Mouse (Mus musculus) bone marrow, adult 2 months (tissue): ENCODE measurements at regions not wholly inside any gene's neighbourhood (a gene's known extent, or its start where the extent isn't known, plus 50 kb on each side); places are given as distances from the start of the nearest gene placed in this dataset.

ENCODE experiments used
- CTCF ChIP-seq: fragments of 200-500 bp; IDR thresholded peaks from 2 replicates; pipeline ENCODE4 v1.5.1; 2011; ENCODE audit warnings: low read length, control low read depth; ENCODE audit not compliant: control insufficient read depth, insufficient read depth
- POLR2A ChIP-seq: fragments of 200-500 bp; IDR thresholded peaks from 2 replicates; pipeline ENCODE4 v1.6.1; 2011; ENCODE audit warnings: low read depth, mild to moderate bottlenecking, control low read depth, low read length, borderline replicate concordance; ENCODE audit not compliant: control insufficient read depth

- TF ChIP-seq CTCF (no peak), POLR2A (no peak)
These were observed 170.7 kb downstream of the Dyrk2 start for GRCm38 (mm10) chr10:118699292-118699691.
